Mouse (Mus musculus) embryonic facial prominence, embryonic 12.5 days (tissue): ENCODE measurements around the gene Ppp3cb. TPM values are rescaled to one million over a fixed set of nuclear protein-coding genes. Genes with fewer than 3 reads are reported as not detected.

Experiments used
- ATAC-seq: fragments of 200-750 bp; cut with Nextera tagmentation; 2 replicates; pipeline ENCODE4 v1.8.0; 2017; ENCODE audit not compliant: insufficient number of reproducible peaks, insufficient read depth, low FRiP score, low TSS enrichment
- H3K27ac ChIP-seq: fragments of 300-500 bp; sonication (generic); 2 replicates; pipeline ENCODE4 v1.5.1; 2016; ENCODE audit warnings: mild to moderate bottlenecking
- H3K27me3 ChIP-seq: fragments of 300-500 bp; sonication (generic); 2 replicates; pipeline ENCODE4 v1.6.1; 2016; ENCODE audit warnings: mild to moderate bottlenecking, moderate library complexity
- H3K36me3 ChIP-seq: fragments of 300-500 bp; sonication (generic); 2 replicates; pipeline ENCODE4 v1.6.1; 2016; ENCODE audit warnings: mild to moderate bottlenecking
- H3K4me1 ChIP-seq: fragments of 300-500 bp; sonication (generic); 2 replicates; pipeline ENCODE4 v1.6.1; 2016
- H3K4me2 ChIP-seq: fragments of 300-500 bp; sonication (generic); replicated peaks from 2 replicates; pipeline ENCODE4 v1.6.1; 2016; ENCODE audit warnings: mild to moderate bottlenecking, moderate library complexity
- H3K4me3 ChIP-seq: fragments of 300-500 bp; sonication (generic); 2 replicates; pipeline ENCODE4 v1.5.1; 2016; ENCODE audit warnings: mild to moderate bottlenecking
- H3K9ac ChIP-seq: fragments of 300-500 bp; sonication (generic); 2 replicates; pipeline ENCODE4 v1.6.1; 2016; ENCODE audit warnings: mild to moderate bottlenecking, moderate library complexity
- H3K9me3 ChIP-seq: fragments of 300-500 bp; sonication (generic); 2 replicates; pipeline ENCODE4 v1.6.1; 2016; ENCODE audit warnings: mild to moderate bottlenecking, moderate library complexity
- WGBS: fragments of 180-500 bp; shearing (Covaris S2); methylation state at CpG from one replicate; pipeline ENCODE4 v1.1.7; 2016; 5-methylcytosine and 5-hydroxymethylcytosine counted together
- polyA plus RNA-seq: library from polyadenylated mRNA; unstranded; fragments of >200 nt; fragmentation: Nextera tagmentation; extraction: Ambion mirVana; gene quantifications from 2 replicates; pipeline ENCODE4 v1.2.1, GENCODE M21; 2016

The Ppp3cb gene
- polyA plus RNA-seq, 1 experiment from 2014 or later, result 59.5 TPM

- WGBS, result under 1% methylated on average over 48 of the region's 48 CpGs
These were observed 66.8 kb downstream of the Ppp3cb start, which contains the start of gene Anxa7 for GRCm38 (mm10) chr14:20479291-20480194. Anxa7 (minus strand) TSS chr14:20480133.

GRCm38 (mm10) chr14:20478801-20479200 lies 67.6 kb downstream of the Ppp3cb start:
- peak overlapping the region; percentile 69 for H3K4me3 ChIP-seq
- H3K4me1 ChIP-seq, result peaks cover 21% of the 10 kb centered on the region
- no peak overlapping the region for H3K9ac ChIP-seq
- peak overlapping the region; percentile 65 for H3K4me2 ChIP-seq
- 8% methylated on average over 7 of the region's 7 CpGs for WGBS
- no peaks in the 10 kb centered on the region for H3K9me3 ChIP-seq
- ATAC-seq, result no peak
- 0 out of 2 replicates have a peak overlapping the region, but pooled peaks have one; percentile 23 for H3K27ac ChIP-seq
- H3K27me3 ChIP-seq, result no peaks in the 10 kb centered on the region
- H3K36me3 ChIP-seq, result peaks cover under 1% of the 10 kb centered on the region; the same call in 1 of the 2 replicates

More at GRCm38 (mm10) chr14:20479291-20480194, 66.8 kb downstream of the Ppp3cb start, which contains the start of gene Anxa7:
- Histone ChIP-seq H3K4me1 (peaks cover 19% of the 10 kb centered on the region), H3K27ac (peak within 1 kb of the TSS; percentile 70), H3K4me2 (peak within 1 kb of the TSS; percentile 65), H3K36me3 (peaks cover 8% of the 10 kb centered on the region), H3K9ac (peak within 1 kb of the TSS; percentile 62), H3K4me3 (peak within 1 kb of the TSS; percentile 69), H3K27me3 (no peaks in the 10 kb centered on the region), H3K9me3 (no peaks in the 10 kb centered on the region)
- ATAC-seq, result peak; percentile 86

GRCm38 (mm10) chr14:20478385-20478784 lies 68.0 kb downstream of the Ppp3cb start:
- Histone ChIP-seq H3K36me3 (no peaks in the 10 kb centered on the region; the same call in 1 of the 2 replicates), H3K9me3 (no peaks in the 10 kb centered on the region), H3K27me3 (no peaks in the 10 kb centered on the region), H3K4me2 (peak overlapping the region; percentile 65), H3K9ac (no peak overlapping the region), H3K4me3 (peak overlapping the region; percentile 69), H3K27ac (0 out of 2 replicates have a peak overlapping the region, but pooled peaks have one; percentile 23), H3K4me1 (peaks cover 21% of the 10 kb centered on the region)
- 43% methylated on average over 3 of the region's 3 CpGs for WGBS
- no peak for ATAC-seq

GRCm38 (mm10) chr14:20477261-20478025 lies 68.9 kb downstream of the Ppp3cb start:
- no peak for ATAC-seq
- H3K36me3 ChIP-seq, result no peaks in the 10 kb centered on the region
- H3K4me2 ChIP-seq, result peak overlapping the region; percentile 9; the same call in 1 of the 2 replicates
- no peaks in the 10 kb centered on the region for H3K9me3 ChIP-seq
- 17% methylated on average over 4 of the region's 4 CpGs for WGBS
- H3K4me3 ChIP-seq, result no peak overlapping the region
- no peaks in the 10 kb centered on the region for H3K27me3 ChIP-seq
- no peak overlapping the region for H3K9ac ChIP-seq
- H3K27ac ChIP-seq, result no peak overlapping the region
- peaks cover 21% of the 10 kb centered on the region for H3K4me1 ChIP-seq

- no peak overlapping the region; the same call in 1 of the 2 replicates for H3K27ac ChIP-seq
- 54% methylated on average over 14 of the region's 14 CpGs for WGBS
- H3K4me1 ChIP-seq, result no peaks in the 10 kb centered on the region
- no peak for ATAC-seq
- no peak overlapping the region for H3K4me3 ChIP-seq
- no peak overlapping the region for H3K4me2 ChIP-seq
- H3K9ac ChIP-seq, result no peak overlapping the region
- no peaks in the 10 kb centered on the region for H3K9me3 ChIP-seq
- H3K27me3 ChIP-seq, result no peaks in the 10 kb centered on the region
- peaks cover 36% of the 10 kb centered on the region for H3K36me3 ChIP-seq
These were observed 86.2 kb downstream of the Ppp3cb start for GRCm38 (mm10) chr14:20460216-20460615.

GRCm38 (mm10) chr14:20458378-20458777 lies 88.0 kb downstream of the Ppp3cb start:
- no peaks in the 10 kb centered on the region for H3K27me3 ChIP-seq
- no peak for ATAC-seq
- H3K36me3 ChIP-seq, result peaks cover 26% of the 10 kb centered on the region
- H3K27ac ChIP-seq, result no peak overlapping the region
- no peak overlapping the region for H3K4me2 ChIP-seq
- no peaks in the 10 kb centered on the region for H3K4me1 ChIP-seq
- no peak overlapping the region for H3K9ac ChIP-seq
- H3K4me3 ChIP-seq, result no peak overlapping the region
- WGBS, result 95% methylated on average over 9 of the region's 9 CpGs
- no peaks in the 10 kb centered on the region for H3K9me3 ChIP-seq

- Histone ChIP-seq H3K4me1 (0 out of 2 replicates have a peak, but pooled peaks cover 5% of the 10 kb centered on the region), H3K9me3 (no peaks in the 10 kb centered on the region), H3K4me2 (no peak overlapping the region), H3K27me3 (no peaks in the 10 kb centered on the region), H3K27ac (no peak overlapping the region), H3K4me3 (no peak overlapping the region), H3K36me3 (peaks cover 13% of the 10 kb centered on the region), H3K9ac (no peak overlapping the region)
- WGBS, result 94% methylated on average over 5 of the region's 5 CpGs
- ATAC-seq, result no peak
These were observed 93.4 kb downstream of the Ppp3cb start for GRCm38 (mm10) chr14:20452929-20453328.

GRCm38 (mm10) chr14:20451765-20452331 lies 94.5 kb downstream of the Ppp3cb start, which contains the start of gene Cfap70:
Cfap70 (minus strand) TSS chr14:20452226.
- H3K27me3 ChIP-seq, result no peaks in the 10 kb centered on the region
- no peak within 1 kb of the TSS for H3K27ac ChIP-seq
- H3K4me3 ChIP-seq, result peak within 1 kb of the TSS; percentile 37
- peak within 1 kb of the TSS; percentile 64 for H3K4me2 ChIP-seq
- 3% methylated on average over 15 of the region's 15 CpGs for WGBS
- H3K36me3 ChIP-seq, result peaks cover 12% of the 10 kb centered on the region
- no peaks in the 10 kb centered on the region for H3K9me3 ChIP-seq
- H3K4me1 ChIP-seq, result 0 out of 2 replicates have a peak, but pooled peaks cover 5% of the 10 kb centered on the region
- peak; percentile 72; the same call in 1 of the 2 replicates for ATAC-seq
- no peak within 1 kb of the TSS; the same call in 1 of the 2 replicates for H3K9ac ChIP-seq

- 0 out of 2 replicates have a peak, but pooled peaks cover 5% of the 10 kb centered on the region for H3K4me1 ChIP-seq
- no peak overlapping the region for H3K27ac ChIP-seq
- H3K27me3 ChIP-seq, result no peaks in the 10 kb centered on the region
- no peaks in the 10 kb centered on the region for H3K9me3 ChIP-seq
- H3K4me2 ChIP-seq, result peak overlapping the region; percentile 64
- WGBS, result 10% methylated on average over 2 of the region's 2 CpGs
- no peak for ATAC-seq
- peaks cover 7% of the 10 kb centered on the region for H3K36me3 ChIP-seq
- peak overlapping the region; percentile 37 for H3K4me3 ChIP-seq
- H3K9ac ChIP-seq, result no peak overlapping the region; the same call in 1 of the 2 replicates
These were observed 95.1 kb downstream of the Ppp3cb start for GRCm38 (mm10) chr14:20451302-20451701.
